Mouse (Mus musculus) urinary bladder, adult 2 months (tissue): ENCODE data around the gene Ctnnb1. TPM values are rescaled to one million over a fixed set of nuclear protein-coding genes. Genes with fewer than 3 reads are reported as not detected.

Source experiments
- DNase-seq: peaks from one replicate; pipeline ENCODE4 v3.0.0; 2022; ENCODE audit warnings: low spot score
- polyA plus RNA-seq: library from polyadenylated mRNA; depleted of rRNA; stranded (reverse); fragments of >200 nt; gene quantifications from 2 replicates; pipeline ENCODE4 v1.2.3, GENCODE M21; 2012

The Ctnnb1 gene
- polyA plus RNA-seq, 1 experiment = 252 TPM

GRCm38 (mm10) chr9:120961969-120962700, 33.1 kb downstream of the Ctnnb1 start:
- DNase-seq = no peak

DNA sequence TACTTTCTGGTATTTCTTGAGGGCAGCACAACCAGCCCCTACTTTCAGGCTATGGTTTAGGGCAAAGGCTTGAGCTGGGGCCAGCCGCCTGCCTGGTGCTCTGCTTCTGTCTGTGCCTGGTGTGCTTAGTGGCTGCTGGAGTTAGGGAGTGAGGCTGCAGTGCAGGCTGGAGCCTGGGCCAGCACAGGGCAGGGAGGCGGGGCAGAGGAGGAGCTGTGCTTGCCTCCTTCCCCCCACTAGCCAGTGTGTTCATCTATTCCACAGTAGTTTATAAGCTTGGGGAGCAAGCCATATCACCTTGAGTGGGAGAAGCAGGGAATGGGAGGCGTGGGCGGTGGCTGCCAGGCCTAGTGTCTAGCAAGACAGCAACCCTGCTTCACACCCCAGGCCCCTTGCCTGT, 34.1 kb downstream of the Ctnnb1 start:
- no peak for DNase-seq

- DNase-seq = no peak
Observed at GRCm38 (mm10) chr9:120963720-120964119, 34.7 kb downstream of the Ctnnb1 start.

GRCm38 (mm10) chr9:120964224-120964623, 35.2 kb downstream of the Ctnnb1 start:
- DNase-seq = no peak

GRCm38 (mm10) chr9:120965007-120965406, 36.0 kb downstream of the Ctnnb1 start:
- DNase-seq = no peak

DNA sequence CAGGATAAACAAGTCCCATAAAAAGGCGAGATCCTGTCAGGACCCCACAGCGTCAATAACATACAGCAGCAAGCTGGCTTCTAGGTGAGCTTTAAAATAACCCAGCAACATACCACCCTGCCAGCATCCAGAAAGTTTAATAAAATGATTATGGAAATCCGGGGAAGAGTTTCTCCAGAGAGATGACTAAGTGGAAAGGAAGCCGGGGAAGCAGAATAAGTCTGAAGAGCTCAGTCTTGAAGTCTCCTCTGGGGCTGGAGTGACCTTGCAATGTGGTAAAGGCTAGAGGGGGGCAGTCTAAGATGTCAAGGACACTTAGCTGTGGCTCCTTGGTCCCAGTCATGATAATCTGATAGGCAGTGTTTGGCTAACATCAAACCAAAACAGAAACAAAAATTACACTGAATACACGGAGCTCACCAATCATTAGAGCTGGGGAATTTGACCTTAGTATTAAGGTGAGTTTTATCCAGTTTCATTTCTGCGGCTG, 44.1 kb downstream of the Ctnnb1 start:
- no peak for DNase-seq

DNA sequence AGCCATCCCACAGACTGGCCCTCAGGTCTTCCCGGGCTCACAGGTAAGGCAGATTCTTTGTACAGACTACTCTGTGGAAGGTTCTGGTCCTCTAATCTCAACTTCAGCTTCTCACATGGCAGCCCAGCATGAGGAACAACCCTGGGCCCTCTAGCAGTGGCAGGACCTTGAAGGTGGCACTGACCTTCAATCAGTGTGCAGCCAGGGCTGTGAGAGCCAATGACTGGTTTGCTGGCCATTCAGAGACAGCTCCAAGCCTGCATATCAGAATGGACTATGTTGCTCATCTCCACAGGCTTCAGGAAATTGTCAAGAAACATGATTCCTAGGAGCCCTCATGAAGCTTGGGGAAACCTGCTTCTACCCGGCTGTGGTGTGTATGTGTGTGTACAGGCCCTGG, 45.2 kb downstream of the Ctnnb1 start:
- no peak for DNase-seq

DNA sequence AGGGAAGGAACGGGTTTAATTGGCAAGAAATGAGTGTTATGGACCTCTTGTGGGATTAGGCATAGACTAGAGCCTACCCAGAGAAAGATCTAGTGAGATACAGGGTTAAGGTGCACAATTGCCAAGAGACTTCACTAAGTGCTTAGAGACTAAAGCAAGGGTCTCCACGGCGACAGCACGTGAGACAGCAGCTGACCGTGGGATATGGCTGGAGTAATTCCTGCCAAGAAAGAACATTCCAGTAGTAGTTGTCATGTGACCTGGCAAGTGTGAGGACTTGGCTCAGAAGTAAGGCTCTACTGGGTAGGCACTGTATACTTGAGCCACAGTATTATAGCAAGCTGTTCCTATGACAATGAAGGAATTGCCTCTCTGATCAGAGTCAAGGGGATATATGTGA, 47.1 kb downstream of the Ctnnb1 start:
- DNase-seq = no peak

DNA sequence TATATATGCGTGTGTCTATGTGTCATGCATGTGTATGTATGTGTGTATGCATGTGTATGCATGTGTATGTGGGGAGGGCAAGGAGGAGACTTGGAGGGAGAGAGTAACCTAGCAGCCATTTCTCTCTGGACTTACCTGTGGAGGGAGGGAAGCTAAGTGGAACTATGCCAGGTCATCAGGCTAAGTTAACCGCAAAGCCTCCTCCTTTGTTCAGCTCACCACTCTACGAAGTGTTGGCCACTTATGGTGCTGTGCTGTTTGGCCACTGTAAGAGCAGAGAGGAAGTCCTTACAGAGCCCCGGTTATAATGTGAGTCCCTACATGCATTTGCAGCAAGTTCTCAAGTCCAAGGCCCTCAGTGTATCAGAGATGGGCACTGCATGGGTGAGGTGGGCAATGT, 47.8 kb downstream of the Ctnnb1 start:
- no peak for DNase-seq

DNA sequence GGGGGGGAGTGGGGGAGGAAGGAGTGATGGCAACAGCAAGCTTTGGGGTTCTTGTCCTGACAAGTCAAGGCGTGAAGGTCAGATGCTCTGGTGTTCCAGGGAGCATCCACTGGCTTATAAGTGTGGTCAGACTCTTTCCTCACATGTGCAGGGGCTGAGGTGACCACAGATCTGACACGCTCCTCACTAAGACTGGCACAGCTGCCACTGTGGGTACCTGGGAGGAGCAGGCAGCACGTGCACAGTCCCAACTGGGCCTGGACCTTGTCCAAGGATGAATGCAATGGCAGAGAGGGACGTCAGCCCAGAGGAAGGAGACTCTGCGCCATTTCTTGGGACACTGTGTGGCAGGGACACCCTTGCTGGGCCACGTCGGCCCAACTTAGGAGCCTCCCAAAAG, 52.8 kb downstream of the Ctnnb1 start:
- DNase-seq = no peak

DNA sequence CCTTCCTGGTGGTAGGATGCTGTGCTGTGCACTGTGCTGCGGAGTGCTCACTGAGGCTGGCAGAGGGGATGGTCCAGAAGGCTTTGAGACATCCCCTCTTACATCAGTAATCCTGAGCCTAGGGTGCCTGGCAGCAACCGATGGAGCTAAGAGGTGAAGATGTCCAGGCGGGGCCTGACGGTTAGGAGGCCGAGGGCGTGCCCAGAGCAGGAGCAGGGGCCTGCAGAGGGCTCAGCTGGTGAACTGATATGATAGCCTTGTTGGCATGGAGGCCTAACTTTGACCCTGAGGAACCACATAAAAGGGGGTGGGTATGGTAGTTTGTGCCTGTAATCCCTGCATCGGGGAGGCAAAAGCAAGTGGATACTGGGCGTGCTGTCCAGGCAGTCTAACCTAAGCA, 54.8 kb downstream of the Ctnnb1 start:
- DNase-seq = no peak

DNA sequence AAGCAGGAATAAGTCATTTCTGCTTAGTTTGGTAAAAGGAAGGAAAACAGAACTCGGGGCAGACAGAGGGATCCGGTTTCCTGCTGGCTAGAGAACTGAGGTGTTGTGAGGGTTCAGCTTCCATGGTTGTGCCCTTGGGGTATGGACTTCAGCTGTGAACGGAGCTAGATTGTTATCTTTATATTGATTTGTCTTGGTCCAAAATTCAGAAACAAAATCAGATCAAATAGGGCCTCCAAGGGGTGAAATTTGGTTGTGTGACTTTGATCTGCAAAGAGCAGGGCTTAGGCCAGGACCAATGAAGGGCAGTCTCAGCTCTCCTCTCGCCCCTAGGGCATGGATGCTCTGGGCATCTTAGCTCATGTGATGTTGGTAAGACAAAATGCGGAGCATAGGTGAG, 55.5 kb downstream of the Ctnnb1 start:
- DNase-seq = no peak

GRCm38 (mm10) chr9:120985009-120985408, 56.0 kb downstream of the Ctnnb1 start:
- DNase-seq = no peak

- DNase-seq = no peak
Observed at GRCm38 (mm10) chr9:120985524-120985923, 56.5 kb downstream of the Ctnnb1 start.

- no peak for DNase-seq
Observed at GRCm38 (mm10) chr9:120986255-120986654, 57.2 kb downstream of the Ctnnb1 start.

- no peak for DNase-seq
Observed at GRCm38 (mm10) chr9:120986994-120987393, 58.0 kb downstream of the Ctnnb1 start.

DNA sequence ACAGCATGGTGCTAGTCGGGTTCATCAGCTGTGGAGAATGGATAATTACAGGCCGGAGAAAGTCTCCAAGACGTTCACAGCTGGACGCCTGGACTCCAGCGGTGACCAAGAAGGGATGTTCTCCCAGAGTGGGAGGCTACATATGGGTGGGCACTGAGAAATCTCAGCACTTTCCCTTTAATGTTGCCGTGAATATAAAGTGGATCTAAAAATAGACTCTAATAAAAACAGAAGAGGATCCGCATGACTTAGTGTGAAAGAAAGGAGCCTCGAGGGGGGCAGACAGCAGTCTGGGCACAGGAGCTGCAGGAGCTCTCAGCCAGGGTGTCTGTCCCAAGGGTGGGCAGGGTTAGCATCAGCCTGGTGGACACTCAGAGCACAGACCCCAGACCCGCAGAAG, 59.1 kb downstream of the Ctnnb1 start:
- DNase-seq = no peak

GRCm38 (mm10) chr9:120989806-120990700, 61.0 kb downstream of the Ctnnb1 start:
- DNase-seq = no peak

GRCm38 (mm10) chr9:120991801-120992200, 62.8 kb downstream of the Ctnnb1 start:
- no peak for DNase-seq

- DNase-seq = no peak
Observed at GRCm38 (mm10) chr9:120993004-120993403, 64.0 kb downstream of the Ctnnb1 start.

DNA sequence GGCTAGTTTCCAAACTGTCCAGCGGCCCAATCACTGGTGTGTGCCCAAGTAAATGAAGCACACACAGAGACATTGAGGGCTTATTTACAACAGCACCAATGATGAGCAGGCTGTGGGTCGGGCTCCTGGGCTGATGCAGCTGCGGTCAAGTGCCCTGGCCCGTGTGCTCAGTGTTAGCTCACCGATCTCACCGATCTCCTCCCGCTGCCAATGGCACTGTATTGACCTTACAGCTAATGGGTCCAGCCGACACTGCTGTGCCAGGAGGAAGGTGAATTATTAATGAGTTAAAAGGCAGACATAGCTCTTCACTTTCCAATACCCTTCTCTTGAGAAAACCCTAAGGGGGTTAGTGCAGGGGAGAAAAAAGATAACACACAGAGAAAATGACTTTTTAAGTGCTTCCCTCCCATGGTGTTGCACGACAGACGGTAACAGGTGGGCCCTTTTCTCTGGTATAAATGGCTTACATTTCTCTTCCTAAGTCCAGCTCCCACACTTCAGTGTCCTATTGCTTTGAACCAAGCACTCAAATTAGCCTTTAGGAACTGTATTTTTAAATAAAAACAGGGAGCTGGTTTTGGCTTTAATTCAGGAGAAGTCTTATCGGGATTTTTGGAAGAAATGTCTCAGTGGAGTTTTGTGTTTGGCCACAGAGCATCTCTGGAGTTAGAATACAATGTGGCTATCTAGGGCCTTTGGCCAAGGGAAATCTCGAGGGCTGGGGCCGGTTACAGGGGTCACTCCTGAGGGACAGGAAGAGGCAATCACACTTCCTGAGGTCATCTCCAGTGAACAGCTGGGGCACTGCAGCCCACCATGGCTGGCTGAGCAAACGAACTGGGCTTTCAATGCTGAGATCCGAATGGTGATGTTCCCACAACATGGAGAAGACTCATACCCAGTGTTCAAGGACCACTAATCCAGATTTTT, 65.5 kb downstream of the Ctnnb1 start:
- DNase-seq = no peak

DNA sequence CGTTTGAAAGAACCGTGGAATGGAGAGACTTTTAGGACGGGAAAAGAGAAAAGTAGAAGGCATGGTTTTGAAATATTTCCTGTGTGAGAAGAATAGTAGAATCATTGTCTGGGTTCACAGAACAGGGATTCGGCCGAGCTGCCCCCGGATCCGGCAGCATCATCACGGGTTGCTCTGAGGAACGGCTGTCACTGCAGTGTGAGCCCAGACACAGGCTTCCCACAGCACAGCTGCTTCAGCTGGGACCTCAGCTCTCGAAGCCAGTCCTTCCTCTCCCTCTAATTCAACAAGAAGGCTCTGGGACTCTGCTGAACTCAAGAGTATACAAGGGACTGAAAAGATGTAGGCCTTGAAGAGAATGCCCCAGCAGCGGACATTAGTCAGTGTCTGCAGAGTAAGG, 69.7 kb downstream of the Ctnnb1 start:
- no peak for DNase-seq
